Mouse (Mus musculus) brain, embryonic 14.5 days (tissue): ENCODE results near the gene Med17. TPM values are rescaled to one million over a fixed set of nuclear protein-coding genes. Genes with fewer than 3 reads are reported as not detected.

Experiments
- DNase-seq: peaks from one replicate; pipeline ENCODE4 v3.0.0-alpha.2; 2011; ENCODE audit warnings: low read depth
- CTCF ChIP-seq: fragments of 200-500 bp; IDR thresholded peaks from 2 replicates; pipeline ENCODE4 v1.5.1; 2012; ENCODE audit warnings: inconsistent platforms, mild to moderate bottlenecking, moderate library complexity, borderline replicate concordance; ENCODE audit not compliant: insufficient read depth, insufficient read length; ENCODE audit errors: extremely low read depth
- POLR2A ChIP-seq: fragments of 200-500 bp; IDR thresholded peaks from 2 replicates; pipeline ENCODE4 v1.6.1; 2012; ENCODE audit warnings: mild to moderate bottlenecking, inconsistent platforms, borderline replicate concordance; ENCODE audit not compliant: poor library complexity, insufficient read depth, insufficient read length, severe bottlenecking; ENCODE audit errors: extremely low read depth
- polyA plus RNA-seq: library from polyadenylated mRNA; depleted of rRNA; stranded (reverse); fragments of >200 nt; gene quantifications from 2 replicates; pipeline ENCODE4 v1.2.3, GENCODE M21; 2012

The Med17 gene
- polyA plus RNA-seq, 1 experiment = 46.2 TPM

- no peak for DNase-seq
- TF ChIP-seq CTCF = no peak
- no peak for TF ChIP-seq POLR2A
These were observed 2.9 kb downstream of the Med17 start for GRCm38 (mm10) chr9:15276855-15277254.

DNA sequence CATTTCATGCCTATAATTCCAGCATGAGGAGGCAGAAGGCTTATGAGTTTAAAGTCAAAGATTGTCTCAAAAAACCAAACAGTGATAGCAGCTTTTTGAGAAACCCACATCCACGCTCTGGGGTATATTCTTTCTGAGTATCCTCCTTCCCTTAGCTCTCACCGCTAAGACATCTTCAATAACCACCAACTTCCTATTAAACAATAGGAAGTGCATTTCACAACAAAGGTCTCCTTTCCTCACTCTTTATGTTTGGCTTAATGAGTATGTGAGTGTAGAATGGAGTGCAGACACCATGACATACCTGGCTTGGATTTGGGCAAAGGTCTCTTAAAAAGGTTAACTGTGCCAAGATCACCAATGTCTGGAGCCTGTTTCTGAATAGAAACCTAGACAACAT, 5.8 kb downstream of the Med17 start:
- no peak for DNase-seq

GRCm38 (mm10) chr9:15263487-15263886, 16.2 kb downstream of the Med17 start:
- TF ChIP-seq CTCF (no peak), POLR2A (no peak)

More for the DNA sequence above, 5.8 kb downstream of the Med17 start:
- TF ChIP-seq POLR2A = no peak
- no peak for TF ChIP-seq CTCF

DNA sequence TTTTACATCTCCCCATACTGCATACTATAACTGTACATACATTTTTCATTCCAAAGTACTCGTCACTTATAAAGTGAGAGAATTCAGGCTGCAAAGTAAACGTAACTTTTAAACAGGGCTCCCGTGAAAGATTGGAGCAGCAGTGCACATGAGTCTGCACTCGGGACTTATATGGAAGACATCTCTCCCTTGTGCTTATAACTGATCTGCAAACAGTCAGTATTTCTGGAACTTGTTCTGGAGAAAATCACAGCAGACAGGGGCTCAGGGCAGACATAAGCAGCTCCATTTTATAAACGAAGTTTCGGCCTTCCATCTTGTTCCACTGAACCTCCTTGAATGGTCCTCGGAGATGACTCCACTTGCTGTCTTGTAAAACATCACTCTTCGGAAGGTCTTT, 17.8 kb downstream of the Med17 start:
- DNase-seq = no peak
- TF ChIP-seq CTCF (no peak), POLR2A (no peak)

More at GRCm38 (mm10) chr9:15263487-15263886, 16.2 kb downstream of the Med17 start:
- no peak for DNase-seq

DNA sequence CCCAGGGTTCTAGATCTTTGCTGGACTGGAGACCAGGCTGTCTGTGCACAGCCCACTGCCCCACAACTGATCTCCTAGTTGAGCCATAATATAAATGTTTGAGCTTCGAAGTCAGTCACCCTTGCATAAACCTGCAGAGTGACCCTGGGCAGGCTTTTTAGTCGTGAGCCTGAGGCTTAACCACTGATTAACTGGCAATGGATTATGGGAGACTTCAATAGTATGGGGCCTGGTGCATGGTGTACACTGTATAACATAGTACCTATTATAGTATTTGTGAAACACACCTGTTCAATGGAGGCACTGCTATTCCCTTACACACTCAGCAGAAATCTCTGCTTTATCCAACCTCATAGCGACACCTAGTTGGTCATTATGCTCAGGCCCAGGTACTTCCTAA, 23.5 kb downstream of the Med17 start:
- no peak for DNase-seq
- no peak for TF ChIP-seq POLR2A
- TF ChIP-seq CTCF = no peak

GRCm38 (mm10) chr9:15254501-15254900, 25.2 kb downstream of the Med17 start:
- TF ChIP-seq CTCF (no peak), POLR2A (no peak)

DNA sequence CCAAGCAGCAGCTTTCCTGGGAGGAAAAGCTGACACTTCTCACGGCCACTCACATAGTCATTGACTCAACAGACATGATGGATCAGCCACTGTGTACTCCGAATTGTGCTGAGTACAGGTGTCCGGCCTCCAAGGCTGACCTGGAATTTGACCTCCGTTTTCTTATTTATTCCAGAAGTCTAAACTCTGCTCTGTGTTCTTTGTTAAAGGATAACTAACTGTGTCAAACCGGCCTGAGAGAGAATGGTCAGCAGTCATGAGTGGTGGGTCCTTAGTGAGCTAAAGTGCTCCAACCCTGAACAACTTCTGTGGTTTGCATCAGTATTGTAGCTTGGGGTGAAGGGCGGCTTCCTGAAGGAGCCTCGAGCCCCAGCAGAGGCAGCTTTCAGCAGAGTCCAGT, 27.5 kb downstream of the Med17 start:
- DNase-seq = no peak

More at GRCm38 (mm10) chr9:15254501-15254900, 25.2 kb downstream of the Med17 start:
- DNase-seq = no peak

DNA sequence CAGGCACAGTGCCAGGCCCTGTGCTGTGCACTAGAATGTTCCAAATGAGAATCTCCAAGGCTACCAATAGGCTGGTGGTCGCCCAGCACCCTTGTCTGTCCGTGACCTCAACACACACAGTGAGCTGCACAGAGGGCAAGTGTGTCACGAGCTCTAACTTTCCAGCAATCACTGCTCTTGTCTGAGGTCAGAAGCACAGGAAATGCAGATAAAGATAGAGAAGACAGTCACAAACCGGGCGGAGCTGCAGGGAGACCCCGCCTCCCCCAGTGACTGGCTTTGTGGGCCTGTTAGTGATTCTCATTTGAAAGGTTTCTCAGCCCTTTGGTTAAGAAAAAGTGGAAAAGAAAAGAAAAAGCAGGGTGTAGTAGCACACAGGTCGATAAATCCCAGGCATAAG, 29.4 kb downstream of the Med17 start:
- DNase-seq = no peak
- TF ChIP-seq POLR2A (no peak), CTCF (no peak)

More for the DNA sequence above, 27.5 kb downstream of the Med17 start:
- no peak for TF ChIP-seq POLR2A
- no peak for TF ChIP-seq CTCF

- DNase-seq = no peak
- TF ChIP-seq CTCF = no peak
- TF ChIP-seq POLR2A = no peak
These were observed 34.2 kb downstream of the Med17 start for GRCm38 (mm10) chr9:15245319-15246075.

GRCm38 (mm10) chr9:15242130-15242529, 37.6 kb downstream of the Med17 start:
- no peak for DNase-seq
- TF ChIP-seq CTCF (no peak), POLR2A (no peak)

DNA sequence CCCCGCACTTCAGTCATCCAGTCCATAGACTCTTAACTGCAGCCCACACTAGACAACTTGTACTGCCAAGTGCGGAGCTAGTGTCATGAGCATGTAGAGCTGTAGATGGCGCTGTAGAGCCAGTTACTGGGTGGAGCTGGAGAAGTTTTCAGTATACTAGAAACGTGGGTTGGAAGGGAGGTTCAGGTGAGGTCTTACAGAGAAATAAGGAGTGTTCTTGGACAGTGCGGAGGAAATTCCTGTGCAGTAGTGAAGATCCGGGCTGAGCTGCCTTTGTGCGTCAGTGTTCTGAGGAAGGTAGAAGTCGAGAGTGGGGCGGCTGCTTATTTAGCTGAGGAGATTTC, 38.2 kb downstream of the Med17 start:
- DNase-seq = peak; percentile 44
- TF ChIP-seq CTCF = peak; percentile 58; the same call in 1 of the 2 replicates
- TF ChIP-seq POLR2A = no peak
